Mouse (Mus musculus) kidney, embryonic 14.5 days (tissue): ENCODE data around the gene Slc4a4. TPM values are rescaled to one million over a fixed set of nuclear protein-coding genes. Genes with fewer than 3 reads are reported as not detected.
"Not testable (repeated sequence)": the region's sequence is repeated elsewhere in the genome, so short reads cannot be mapped to it uniquely, and the experiment has no call there.

Experiments
- ATAC-seq: fragments of 200-750 bp; cut with Nextera tagmentation; 2 replicates; pipeline ENCODE4 v1.8.0; 2017; ENCODE audit warnings: moderate number of reproducible peaks, mild to moderate bottlenecking, moderate TSS enrichment, moderate library complexity; ENCODE audit not compliant: low FRiP score, low TSS enrichment
- H3K27ac ChIP-seq: fragments of 300-500 bp; sonication (generic); 2 replicates; pipeline ENCODE4 v1.5.1; 2014; ENCODE audit warnings: low read depth, mild to moderate bottlenecking, low read length, moderate library complexity, mixed read lengths
- H3K27me3 ChIP-seq: fragments of 300-500 bp; sonication (generic); 2 replicates; pipeline ENCODE4 v1.6.1; 2014; ENCODE audit warnings: mild to moderate bottlenecking, low read length; ENCODE audit not compliant: control insufficient read depth, insufficient read depth
- H3K36me3 ChIP-seq: fragments of 300-500 bp; sonication (generic); 2 replicates; pipeline ENCODE4 v1.6.1; 2014; ENCODE audit warnings: low read length, mixed read lengths; ENCODE audit not compliant: control insufficient read depth, insufficient read depth
- H3K4me1 ChIP-seq: fragments of 300-500 bp; sonication (generic); 2 replicates; pipeline ENCODE4 v1.6.1; 2014; ENCODE audit warnings: low read length, mixed read lengths; ENCODE audit not compliant: control insufficient read depth, insufficient read depth
- H3K4me2 ChIP-seq: fragments of 300-500 bp; sonication (generic); replicated peaks from 2 replicates; pipeline ENCODE4 v1.6.1; 2014; ENCODE audit warnings: low read depth, mild to moderate bottlenecking, low read length
- H3K4me3 ChIP-seq: fragments of 300-500 bp; sonication (generic); 2 replicates; pipeline ENCODE4 v1.5.1; 2014; ENCODE audit warnings: mild to moderate bottlenecking, low read length
- H3K9ac ChIP-seq: fragments of 300-500 bp; sonication (generic); 2 replicates; pipeline ENCODE4 v1.6.1; 2014; ENCODE audit warnings: low read depth, mild to moderate bottlenecking, low read length, moderate library complexity
- H3K9me3 ChIP-seq: fragments of 300-500 bp; sonication (generic); 2 replicates; pipeline ENCODE4 v1.6.1; 2016; ENCODE audit warnings: low read length; ENCODE audit not compliant: control insufficient read depth
- WGBS: fragments of 180-500 bp; shearing (Covaris S2); extraction: QIAGEN DNeasy Blood & Tissue Kit; methylation state at CpG from one replicate; pipeline ENCODE4 v1.1.7; 2014; 5-methylcytosine and 5-hydroxymethylcytosine counted together
- polyA plus RNA-seq: library from polyadenylated mRNA; unstranded; fragments of >200 nt; fragmentation: Nextera tagmentation; extraction: Ambion mirVana; gene quantifications from 2 replicates; pipeline ENCODE4 v1.2.1, GENCODE M21; 2014

Slc4a4 gene
- polyA plus RNA-seq, 1 experiment from 2014 or later: 4.7 TPM

- no peaks in the 10 kb centered on the region for H3K27me3 ChIP-seq
- 46% methylated on average over 9 of the region's 9 CpGs for WGBS
Measured at GRCm38 (mm10) chr5:89105346-89105745, 218.7 kb downstream of the Slc4a4 start.

GRCm38 (mm10) chr5:89106217-89106616, 219.6 kb downstream of the Slc4a4 start:
- no peak overlapping the region for H3K4me2 ChIP-seq
- H3K27ac ChIP-seq: no peak overlapping the region
- no peak for ATAC-seq
- no peak overlapping the region for H3K4me3 ChIP-seq
- H3K9ac ChIP-seq: no peak overlapping the region
- H3K4me1 ChIP-seq: no peaks in the 10 kb centered on the region
- H3K36me3 ChIP-seq: no peaks in the 10 kb centered on the region
- H3K27me3 ChIP-seq: no peaks in the 10 kb centered on the region
- H3K9me3 ChIP-seq: no peaks in the 10 kb centered on the region

More at GRCm38 (mm10) chr5:89105346-89105745, 218.7 kb downstream of the Slc4a4 start:
- Histone ChIP-seq H3K9me3 (no peaks in the 10 kb centered on the region), H3K27ac (no peak overlapping the region), H3K4me2 (no peak overlapping the region), H3K4me1 (no peaks in the 10 kb centered on the region), H3K4me3 (no peak overlapping the region), H3K9ac (no peak overlapping the region), H3K36me3 (no peaks in the 10 kb centered on the region)
- no peak for ATAC-seq

GRCm38 (mm10) chr5:89108809-89109208, 222.2 kb downstream of the Slc4a4 start:
- Histone ChIP-seq H3K4me2 (no peak overlapping the region), H3K27ac (no peak overlapping the region), H3K4me3 (no peak overlapping the region), H3K36me3 (no peaks in the 10 kb centered on the region), H3K27me3 (no peaks in the 10 kb centered on the region), H3K9me3 (no peaks in the 10 kb centered on the region), H3K9ac (no peak overlapping the region), H3K4me1 (no peaks in the 10 kb centered on the region)
- WGBS: 93% methylated on average over 1 of the region's 1 CpGs
- no peak for ATAC-seq

- no peaks in the 10 kb centered on the region for H3K9me3 ChIP-seq
- 74% methylated on average over 2 of the region's 2 CpGs for WGBS
- no peaks in the 10 kb centered on the region for H3K27me3 ChIP-seq
- no peak overlapping the region for H3K4me2 ChIP-seq
- H3K9ac ChIP-seq: no peak overlapping the region
- no peak overlapping the region for H3K4me3 ChIP-seq
- ATAC-seq: no peak
- H3K4me1 ChIP-seq: no peaks in the 10 kb centered on the region
- H3K27ac ChIP-seq: no peak overlapping the region
- no peaks in the 10 kb centered on the region for H3K36me3 ChIP-seq
Measured at GRCm38 (mm10) chr5:89109832-89110231, 223.2 kb downstream of the Slc4a4 start.

DNA sequence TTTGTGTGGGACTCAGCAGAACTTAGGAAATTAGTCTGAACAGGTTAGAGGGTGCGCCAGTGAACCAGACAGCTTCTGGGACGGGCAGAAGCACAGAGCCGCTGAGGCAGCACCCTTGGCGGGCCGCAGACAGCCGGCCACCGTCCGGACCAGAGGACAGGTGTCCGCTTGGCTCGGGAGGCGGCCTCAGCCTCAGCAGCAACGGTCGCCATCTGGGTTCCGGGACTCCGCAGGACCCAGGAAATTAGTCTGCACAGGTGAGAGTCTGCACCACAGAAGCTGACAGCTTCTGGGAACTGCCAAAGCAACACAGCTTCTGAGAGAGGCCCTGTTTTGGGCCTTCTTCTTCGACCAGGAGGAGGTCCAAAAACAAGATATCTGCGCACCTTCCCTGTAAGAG, 225.4 kb downstream of the Slc4a4 start:
- H3K9ac ChIP-seq, H3K36me3 ChIP-seq, H3K27me3 ChIP-seq, H3K9me3 ChIP-seq, ATAC-seq, H3K4me1 ChIP-seq, H3K4me2 ChIP-seq, H3K27ac ChIP-seq, H3K4me3 ChIP-seq: not testable (repeated sequence)
- WGBS: 99% methylated on average over 15 of the region's 17 CpGs

DNA sequence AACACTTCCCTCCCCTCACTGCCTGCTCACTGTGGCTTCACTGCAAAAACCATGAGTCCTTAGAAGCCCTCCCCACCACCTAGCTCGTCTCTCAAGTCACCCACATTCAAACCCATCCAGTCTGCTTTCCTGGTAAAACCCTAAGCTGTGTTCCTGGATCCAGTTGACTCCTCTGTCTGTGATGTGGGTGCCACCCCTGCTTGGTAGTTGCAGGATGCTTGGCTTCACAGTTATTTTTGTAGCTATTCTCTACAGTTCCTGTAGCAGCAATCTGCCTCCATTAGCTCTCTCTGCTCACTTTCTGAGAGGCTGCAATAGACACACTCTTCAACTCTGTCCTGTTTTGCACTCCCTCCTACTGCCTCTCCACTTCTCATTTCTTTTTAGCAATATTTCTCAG, 234.3 kb downstream of the Slc4a4 start:
- H3K36me3 ChIP-seq: no peaks in the 10 kb centered on the region
- ATAC-seq: no peak
- WGBS: 61% methylated on average over 1 of the region's 1 CpGs
- H3K4me3 ChIP-seq: no peak overlapping the region
- H3K4me1 ChIP-seq: 0 out of 2 replicates have a peak, but pooled peaks cover 3% of the 10 kb centered on the region
- no peak overlapping the region for H3K4me2 ChIP-seq
- H3K27ac ChIP-seq: no peak overlapping the region
- no peaks in the 10 kb centered on the region for H3K27me3 ChIP-seq
- no peaks in the 10 kb centered on the region for H3K9me3 ChIP-seq
- no peak overlapping the region for H3K9ac ChIP-seq

- no peaks in the 10 kb centered on the region for H3K9me3 ChIP-seq
- 0 out of 2 replicates have a peak, but pooled peaks cover 3% of the 10 kb centered on the region for H3K4me1 ChIP-seq
- no peak overlapping the region for H3K9ac ChIP-seq
- H3K27me3 ChIP-seq: no peaks in the 10 kb centered on the region
- H3K4me2 ChIP-seq: no peak overlapping the region
- no peak overlapping the region for H3K4me3 ChIP-seq
- peak; percentile 71; the same call in 1 of the 2 replicates for ATAC-seq
- H3K36me3 ChIP-seq: no peaks in the 10 kb centered on the region
- no peak overlapping the region for H3K27ac ChIP-seq
- 27% methylated on average over 9 of the region's 9 CpGs for WGBS
Measured at GRCm38 (mm10) chr5:89123270-89123903, 236.8 kb downstream of the Slc4a4 start.

DNA sequence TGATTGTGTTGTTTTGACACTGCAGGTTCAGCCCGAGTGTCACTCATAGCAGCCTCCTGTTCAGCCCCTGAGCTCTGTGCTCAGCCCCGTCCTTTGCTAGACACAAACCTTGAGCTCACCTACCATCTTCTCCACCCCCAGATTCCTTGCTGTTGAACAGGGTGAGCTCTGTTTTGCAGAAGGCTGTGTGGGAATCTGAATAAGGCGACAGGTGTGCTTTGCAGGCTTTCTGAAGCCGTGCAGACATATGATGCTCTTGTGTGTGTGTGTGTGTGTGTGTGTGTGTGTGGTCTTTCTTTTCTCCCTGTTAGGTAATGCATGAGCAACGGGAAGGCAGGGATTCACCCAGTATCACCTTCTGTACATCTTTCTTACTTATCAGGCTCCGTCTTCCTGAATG, 241.6 kb downstream of the Slc4a4 start:
- WGBS: 78% methylated on average over 6 of the region's 6 CpGs
- Histone ChIP-seq H3K9me3 (no peaks in the 10 kb centered on the region), H3K4me3 (no peak overlapping the region), H3K4me1 (no peaks in the 10 kb centered on the region), H3K4me2 (no peak overlapping the region), H3K27me3 (no peaks in the 10 kb centered on the region), H3K27ac (no peak overlapping the region), H3K36me3 (no peaks in the 10 kb centered on the region), H3K9ac (no peak overlapping the region)
- no peak for ATAC-seq

DNA sequence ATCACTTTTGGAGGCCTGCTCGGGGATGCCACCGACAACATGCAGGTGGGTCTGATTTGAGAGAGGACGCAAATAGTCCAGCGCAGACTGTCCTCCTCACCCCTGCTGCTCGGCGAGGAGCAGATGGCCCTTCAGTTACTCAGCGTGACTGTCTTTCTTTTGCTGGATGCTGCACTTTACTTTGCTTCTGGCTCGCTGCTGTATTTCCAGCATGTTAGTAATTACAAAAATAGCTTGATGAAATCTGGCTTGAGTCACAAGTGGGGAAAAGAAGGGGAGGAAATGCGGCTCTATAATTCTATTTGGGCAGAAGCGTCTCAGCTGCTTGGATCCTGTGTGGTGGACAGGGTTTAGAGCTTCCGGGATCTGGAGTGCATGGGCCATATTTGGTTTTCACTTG, 249.2 kb downstream of the Slc4a4 start:
- H3K9me3 ChIP-seq: no peaks in the 10 kb centered on the region
- ATAC-seq: no peak
- 92% methylated on average over 11 of the region's 11 CpGs for WGBS

More for the DNA sequence above, 249.2 kb downstream of the Slc4a4 start:
- Histone ChIP-seq H3K27me3 (no peaks in the 10 kb centered on the region), H3K9ac (no peak overlapping the region), H3K4me1 (no peaks in the 10 kb centered on the region), H3K4me3 (no peak overlapping the region), H3K36me3 (no peaks in the 10 kb centered on the region), H3K4me2 (no peak overlapping the region), H3K27ac (no peak overlapping the region)
